Mouse (Mus musculus) ovary, adult 18-20 months (tissue): ENCODE measurements around the gene Kalrn.

Experiments used
- DNase-seq: peaks from one replicate; pipeline ENCODE4 v3.0.0; 2022; ENCODE audit warnings: low spot score, mixed read lengths

Kalrn gene

GRCm38 (mm10) chr16:34421473-34421872 lies 151.9 kb downstream of the Kalrn start:
- DNase-seq, result no peak

- no peak for DNase-seq
Measured at GRCm38 (mm10) chr16:34417966-34418365, 155.4 kb downstream of the Kalrn start.

GRCm38 (mm10) chr16:34417383-34417782 lies 155.9 kb downstream of the Kalrn start:
- DNase-seq, result no peak

- no peak for DNase-seq
Measured at GRCm38 (mm10) chr16:34414581-34414980, 158.8 kb downstream of the Kalrn start.

- DNase-seq, result no peak
Measured at GRCm38 (mm10) chr16:34413868-34414333, 159.4 kb downstream of the Kalrn start.

- no peak for DNase-seq
Measured at GRCm38 (mm10) chr16:34407036-34407435, 166.3 kb downstream of the Kalrn start.

- DNase-seq, result no peak
Measured at GRCm38 (mm10) chr16:34405094-34405493, 168.2 kb downstream of the Kalrn start.

GRCm38 (mm10) chr16:34401216-34401615 lies 172.1 kb downstream of the Kalrn start:
- no peak for DNase-seq

- DNase-seq, result no peak
Measured at GRCm38 (mm10) chr16:34400102-34400728, 173.1 kb downstream of the Kalrn start.

GRCm38 (mm10) chr16:34395221-34395811 lies 178.0 kb downstream of the Kalrn start:
- peak; percentile 10 for DNase-seq

GRCm38 (mm10) chr16:34389520-34390271 lies 183.6 kb downstream of the Kalrn start:
- no peak for DNase-seq

GRCm38 (mm10) chr16:34388871-34389270 lies 184.5 kb downstream of the Kalrn start:
- DNase-seq, result no peak

GRCm38 (mm10) chr16:34385065-34385464 lies 188.3 kb downstream of the Kalrn start:
- no peak for DNase-seq

- no peak for DNase-seq
Measured at GRCm38 (mm10) chr16:34382992-34383391, 190.3 kb downstream of the Kalrn start.

GRCm38 (mm10) chr16:34376166-34376857 lies 197.0 kb downstream of the Kalrn start:
- no peak for DNase-seq

GRCm38 (mm10) chr16:34373519-34373918 lies 199.8 kb downstream of the Kalrn start:
- no peak for DNase-seq

GRCm38 (mm10) chr16:34372103-34372741 lies 201.1 kb downstream of the Kalrn start:
- DNase-seq, result no peak

- DNase-seq, result no peak
Measured at GRCm38 (mm10) chr16:34359206-34359605, 214.1 kb downstream of the Kalrn start.

GRCm38 (mm10) chr16:34355547-34355946 lies 217.8 kb downstream of the Kalrn start:
- no peak for DNase-seq

GRCm38 (mm10) chr16:34354042-34354441 lies 219.3 kb downstream of the Kalrn start:
- no peak for DNase-seq

- no peak for DNase-seq
Measured at GRCm38 (mm10) chr16:34352747-34353146, 220.6 kb downstream of the Kalrn start.

GRCm38 (mm10) chr16:34351575-34352150 lies 221.7 kb downstream of the Kalrn start:
- no peak for DNase-seq
